Mouse (Mus musculus) testis, adult 2 months (tissue): ENCODE results near the gene Phf11a. TPM values are rescaled to one million over a fixed set of nuclear protein-coding genes. Genes with fewer than 3 reads are reported as not detected.
A peak's percentile ranks its signal among the peaks of the same experiment; 100 is the strongest.
"Not testable (repeated sequence)": the region's sequence is repeated elsewhere in the genome, so short reads cannot be mapped to it uniquely, and the experiment has no call there.

Experiments used
- H3K27ac ChIP-seq: fragments of 200-500 bp; 2 replicates; pipeline ENCODE4 v1.5.1; 2012; ENCODE audit warnings: low read depth, low read length; ENCODE audit not compliant: control insufficient read depth, insufficient read depth
- H3K27me3 ChIP-seq: fragments of 200-500 bp; 2 replicates; pipeline ENCODE4 v1.6.1; 2012; ENCODE audit warnings: mild to moderate bottlenecking, low read length, moderate library complexity; ENCODE audit not compliant: control insufficient read depth, insufficient read depth
- H3K36me3 ChIP-seq: fragments of 200-500 bp; 2 replicates; pipeline ENCODE4 v1.6.1; 2012; ENCODE audit warnings: mild to moderate bottlenecking, low read length; ENCODE audit not compliant: control insufficient read depth, insufficient read depth
- H3K4me1 ChIP-seq: fragments of 200-500 bp; 2 replicates; pipeline ENCODE4 v1.6.1; 2012; ENCODE audit warnings: low read length; ENCODE audit not compliant: control insufficient read depth, insufficient read depth
- H3K4me3 ChIP-seq: fragments of 200-500 bp; 2 replicates; pipeline ENCODE4 v1.5.1; 2012; ENCODE audit warnings: low read depth, mild to moderate bottlenecking, low read length, moderate library complexity, mixed read lengths; ENCODE audit not compliant: control insufficient read depth
- CTCF ChIP-seq: fragments of 200-500 bp; IDR thresholded peaks from 2 replicates; pipeline ENCODE4 v1.5.1; 2012; ENCODE audit warnings: low read depth, mild to moderate bottlenecking, inconsistent platforms, low read length, moderate library complexity; ENCODE audit not compliant: control insufficient read depth, insufficient read depth, insufficient replicate concordance
- POLR2A ChIP-seq: fragments of 200-500 bp; IDR thresholded peaks from 2 replicates; pipeline ENCODE4 v1.6.1; 2012; ENCODE audit warnings: low read depth, mild to moderate bottlenecking, inconsistent platforms, low read length, moderate library complexity; ENCODE audit not compliant: control insufficient read depth
- polyA plus RNA-seq: library from polyadenylated mRNA; depleted of rRNA; stranded (reverse); fragments of >200 nt; gene quantifications from 2 replicates; pipeline ENCODE4 v1.2.3, GENCODE M21; 2012; rRNA removed

The Phf11a gene
- polyA plus RNA-seq, 1 experiment = 0.07 TPM

DNA sequence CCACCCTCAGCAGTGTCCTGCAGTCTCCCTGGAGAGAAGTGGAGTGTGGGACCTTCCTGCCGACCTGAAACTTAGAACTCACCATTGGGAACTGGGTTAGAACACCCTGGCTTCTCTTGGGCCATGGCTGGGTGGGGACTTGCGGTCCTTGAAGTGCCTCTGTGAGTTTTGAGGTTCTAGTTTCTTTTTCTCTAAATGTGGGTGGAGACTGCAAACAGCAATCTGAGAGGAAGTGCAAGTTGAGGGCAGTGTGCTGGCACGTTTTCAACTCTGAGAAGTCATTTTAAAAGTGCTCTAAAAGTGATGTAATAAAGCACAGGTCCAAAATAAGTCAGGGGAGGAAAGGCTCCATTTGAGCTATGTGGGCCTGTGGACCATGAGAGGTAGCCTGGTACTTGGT lies 37.3 kb downstream of the Phf11a start, which contains the start of gene Gm6904:
Gm6904 (minus strand) TSS at position 161 of the 400 bp plus-strand sequence.
- H3K27ac ChIP-seq = no peak within 1 kb of the TSS
- no peaks in the 10 kb centered on the region for H3K36me3 ChIP-seq
- no peak within 1 kb of the TSS for H3K4me3 ChIP-seq
- no peaks in the 10 kb centered on the region for H3K27me3 ChIP-seq
- TF ChIP-seq CTCF = no peak
- no peak for TF ChIP-seq POLR2A
- H3K4me1 ChIP-seq = no peaks in the 10 kb centered on the region

DNA sequence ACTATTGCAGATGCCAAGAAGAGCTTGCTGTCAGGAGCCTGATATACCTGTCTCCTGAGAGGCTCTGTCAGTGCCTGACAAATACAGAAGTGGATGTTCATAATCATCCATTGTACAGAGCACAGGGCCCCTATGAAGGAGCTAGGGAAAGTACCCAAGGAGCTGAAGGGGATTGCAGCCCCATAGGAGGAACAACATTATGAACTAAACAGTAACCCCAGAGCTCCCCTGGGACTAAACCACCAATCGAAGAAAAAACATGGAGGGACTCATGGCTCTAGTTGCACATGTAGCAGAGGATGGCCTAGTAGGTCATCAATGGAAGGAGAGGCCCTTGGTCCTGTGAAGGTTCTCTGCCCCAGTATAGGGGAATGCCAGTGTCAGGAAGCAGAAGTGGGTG lies 41.5 kb downstream of the Phf11a start:
- not testable (repeated sequence) for H3K27ac ChIP-seq, H3K27me3 ChIP-seq, H3K4me1 ChIP-seq, H3K36me3 ChIP-seq, H3K4me3 ChIP-seq

DNA sequence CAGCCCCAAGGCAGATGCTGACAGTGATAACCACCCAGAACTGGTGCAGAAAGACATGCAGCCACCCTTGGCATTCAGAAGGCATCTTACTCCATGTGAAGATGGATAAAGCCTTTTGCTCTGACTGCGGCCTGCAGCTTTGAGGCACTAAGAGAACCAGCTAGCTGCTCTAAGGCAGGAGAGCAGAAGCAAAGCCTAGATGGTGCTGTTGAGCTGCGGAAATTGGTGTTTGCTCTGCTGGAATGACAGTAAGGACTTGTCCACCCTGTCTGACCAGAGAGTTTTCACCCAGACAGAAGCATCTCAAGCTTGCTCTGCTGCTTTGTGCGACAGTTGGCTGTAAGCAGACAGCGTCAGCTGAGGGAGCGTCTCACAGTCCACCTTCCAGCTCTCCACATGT lies 47.0 kb downstream of the Phf11a start:
- not testable (repeated sequence) for H3K4me1 ChIP-seq, H3K4me3 ChIP-seq, H3K27me3 ChIP-seq, H3K36me3 ChIP-seq, H3K27ac ChIP-seq

DNA sequence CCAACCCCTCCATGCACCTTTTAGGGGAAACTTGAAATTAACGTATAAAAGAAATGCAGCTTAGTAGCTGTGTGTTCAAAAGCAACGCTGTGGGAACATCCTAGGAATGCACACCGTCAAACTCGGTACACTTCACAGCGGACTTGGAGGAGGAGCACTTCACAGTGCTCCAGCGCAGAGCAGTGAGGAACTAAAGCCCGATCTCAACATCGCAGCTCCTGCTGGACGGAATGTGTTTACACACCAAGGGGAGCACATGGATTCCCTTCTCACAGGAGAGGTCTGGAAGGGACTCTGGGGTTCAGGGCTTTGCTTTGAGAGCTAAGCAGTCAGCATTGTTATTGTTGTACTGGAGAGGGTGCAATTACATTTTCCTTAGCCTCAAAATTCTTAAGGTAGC lies 63.7 kb downstream of the Phf11a start:
- no peak overlapping the region for H3K4me3 ChIP-seq
- no peaks in the 10 kb centered on the region for H3K36me3 ChIP-seq

DNA sequence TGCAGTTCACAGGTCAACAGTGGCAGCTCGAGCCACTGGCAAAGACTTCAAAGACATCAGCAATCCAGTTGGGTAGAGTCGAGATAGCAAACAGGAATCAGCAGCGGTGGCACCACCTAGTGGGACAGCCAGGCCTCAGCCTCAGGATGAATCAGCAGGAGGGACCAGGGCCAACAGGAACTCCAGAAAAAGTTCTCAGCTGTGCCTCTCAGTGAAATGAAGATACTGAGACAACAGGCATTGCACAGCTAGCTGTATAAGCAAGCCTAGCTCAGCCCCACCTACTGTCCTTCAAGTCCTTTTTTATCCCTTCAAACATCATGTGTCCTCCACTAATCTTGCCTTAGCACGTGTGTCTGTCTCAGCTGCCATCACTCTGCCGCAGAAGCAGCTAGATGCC lies 65.3 kb downstream of the Phf11a start:
- Histone ChIP-seq H3K4me3 (no peak overlapping the region), H3K4me1 (no peaks in the 10 kb centered on the region), H3K27me3 (no peaks in the 10 kb centered on the region), H3K36me3 (no peaks in the 10 kb centered on the region), H3K27ac (no peak overlapping the region)
- TF ChIP-seq POLR2A = no peak
- peak; percentile 30; the same call in 1 of the 2 replicates for TF ChIP-seq CTCF

More for the DNA sequence above, 63.7 kb downstream of the Phf11a start:
- H3K27ac ChIP-seq = no peak overlapping the region
- no peaks in the 10 kb centered on the region for H3K4me1 ChIP-seq
- no peaks in the 10 kb centered on the region for H3K27me3 ChIP-seq
- TF ChIP-seq POLR2A = no peak
- no peak for TF ChIP-seq CTCF

DNA sequence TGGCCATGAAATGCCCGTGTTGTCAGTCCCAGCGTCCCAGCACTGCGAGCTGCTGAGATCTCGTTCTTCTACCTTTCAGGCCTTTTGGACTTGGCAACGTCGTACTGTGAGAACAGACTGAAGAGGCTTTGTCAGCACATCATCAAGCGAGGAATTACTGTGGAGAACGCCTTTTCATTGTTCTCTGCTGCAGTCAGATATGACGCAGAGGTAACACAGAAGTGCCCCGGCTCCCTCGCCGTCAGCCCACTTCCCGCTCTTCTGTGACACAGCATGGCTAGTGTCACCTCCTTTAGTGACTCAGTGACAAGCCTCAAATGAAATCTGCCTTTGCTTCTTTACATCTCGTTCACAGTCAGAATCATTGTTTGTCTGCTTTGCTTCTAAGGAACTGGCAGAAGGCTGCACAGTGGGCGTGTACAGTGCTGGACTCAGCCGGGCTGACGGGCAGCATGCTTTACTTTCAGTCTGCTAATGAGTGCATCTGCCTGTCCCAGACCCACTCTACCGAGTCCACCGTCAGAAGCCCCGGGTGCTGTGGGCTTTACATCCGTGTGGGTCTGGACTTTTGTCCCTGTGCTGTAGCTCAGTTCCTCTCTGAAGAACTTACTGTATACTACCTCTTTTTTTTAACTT lies 66.9 kb downstream of the Phf11a start:
- H3K27me3 ChIP-seq = no peaks in the 10 kb centered on the region
- no peak for TF ChIP-seq POLR2A
- no peak for TF ChIP-seq CTCF
- no peaks in the 10 kb centered on the region for H3K36me3 ChIP-seq
- H3K4me3 ChIP-seq = no peak overlapping the region
- H3K27ac ChIP-seq = no peak overlapping the region
- no peaks in the 10 kb centered on the region for H3K4me1 ChIP-seq

DNA sequence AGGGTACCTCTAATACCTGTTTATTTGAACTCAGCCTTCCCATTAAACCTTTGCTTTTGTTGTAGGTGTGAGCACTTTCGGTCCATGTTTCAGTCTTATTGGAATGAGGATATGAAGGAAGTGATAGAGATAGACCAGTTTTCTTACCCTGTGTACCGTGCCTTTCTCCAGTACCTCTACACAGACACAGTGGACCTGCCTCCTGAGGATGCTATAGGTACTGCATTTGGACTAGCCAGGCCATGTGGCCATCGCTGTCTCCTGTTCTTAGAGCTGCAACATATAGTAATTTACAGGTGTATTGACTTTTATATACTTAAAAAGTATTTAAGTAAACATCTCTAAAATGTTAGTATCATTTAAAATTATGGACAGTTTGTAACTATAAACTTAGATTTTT lies 67.5 kb downstream of the Phf11a start:
- Histone ChIP-seq H3K4me3 (no peak overlapping the region), H3K27me3 (no peaks in the 10 kb centered on the region), H3K27ac (no peak overlapping the region), H3K4me1 (no peaks in the 10 kb centered on the region), H3K36me3 (no peaks in the 10 kb centered on the region)
- no peak for TF ChIP-seq POLR2A
- TF ChIP-seq CTCF = no peak

Other genes with a start within 250 kb of the Phf11a start
- gene 1700129C05Rik, start 154.6 kb downstream of the Phf11a start, polyA plus RNA-seq = 463 and 718 TPM in 2 replicates
- 613 and 779 TPM in 2 replicates for gene Gm5142, start 118.8 kb downstream of the Phf11a start, polyA plus RNA-seq
- gene Rcbtb1, start 96.3 kb downstream of the Phf11a start, polyA plus RNA-seq = 4.9 and 5.6 TPM in 2 replicates
- gene Gm6904, start 37.3 kb downstream of the Phf11a start, polyA plus RNA-seq = not detected in 2 replicates
- not detected in 2 replicates for gene Phf11b, start 43.8 kb upstream of the Phf11a start, polyA plus RNA-seq
- gene Phf11d, start 67.9 kb upstream of the Phf11a start, polyA plus RNA-seq = 0.84 and 0.88 TPM in 2 replicates
- gene Phf11c, start 97.9 kb upstream of the Phf11a start, polyA plus RNA-seq = 0.75 and 0.76 TPM in 2 replicates
- gene Setdb2, start 143.4 kb upstream of the Phf11a start, polyA plus RNA-seq = 4.5 and 5.6 TPM in 2 replicates
- 26.6 and 34.7 TPM in 2 replicates for gene Cab39l, start 143.4 kb upstream of the Phf11a start, polyA plus RNA-seq